Mouse (Mus musculus): ENCODE results near the gene Prkg2. TPM values are rescaled to one million over a fixed set of nuclear protein-coding genes. Genes with fewer than 3 reads are reported as not detected.

Prkg2 gene
- polyA plus RNA-seq, 1 experiment: 5.3 TPM

DNA sequence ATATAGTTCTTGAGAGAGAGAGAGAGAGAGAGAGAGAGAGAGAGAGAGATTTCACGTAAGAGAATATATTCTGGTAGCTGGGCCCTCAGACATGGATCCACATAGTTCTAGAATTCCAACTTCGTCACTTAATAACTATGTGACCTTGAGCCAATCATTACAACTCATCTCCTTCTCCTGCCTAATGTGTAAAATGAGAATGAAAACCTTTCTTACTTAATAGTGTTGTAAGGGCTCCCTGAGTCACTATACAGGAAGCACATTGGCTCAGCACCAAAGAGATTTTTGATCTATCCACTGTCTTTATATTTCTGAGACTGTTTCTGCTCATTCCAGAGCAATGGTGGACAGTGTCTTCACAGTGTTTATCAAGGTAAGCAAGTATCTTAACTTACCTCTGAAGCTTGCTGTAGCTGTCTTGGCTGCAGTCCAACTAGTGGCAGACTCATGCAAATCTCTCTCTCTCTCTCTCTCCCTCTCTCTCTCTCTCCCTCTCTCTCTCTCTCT, 146.6 kb downstream of the Prkg2 start:
- no peaks in the 10 kb centered on the region for H3K4me1 ChIP-seq (ENCODE audit: control insufficient read depth, insufficient read depth, low read length)
- TF ChIP-seq POLR2A (IDR thresholded peaks at IDR 0.05; ENCODE audit: extremely low read depth, insufficient read depth, low read length): no peak
- TF ChIP-seq CTCF (IDR thresholded peaks at IDR 0.05; ENCODE audit: extremely low read depth, insufficient read depth, low read length): no peak
- no peak overlapping the region for H3K27ac ChIP-seq (ENCODE audit: insufficient read depth, low read length)
- H3K4me3 ChIP-seq (ENCODE audit: insufficient read depth, low read length): no peak overlapping the region

DNA sequence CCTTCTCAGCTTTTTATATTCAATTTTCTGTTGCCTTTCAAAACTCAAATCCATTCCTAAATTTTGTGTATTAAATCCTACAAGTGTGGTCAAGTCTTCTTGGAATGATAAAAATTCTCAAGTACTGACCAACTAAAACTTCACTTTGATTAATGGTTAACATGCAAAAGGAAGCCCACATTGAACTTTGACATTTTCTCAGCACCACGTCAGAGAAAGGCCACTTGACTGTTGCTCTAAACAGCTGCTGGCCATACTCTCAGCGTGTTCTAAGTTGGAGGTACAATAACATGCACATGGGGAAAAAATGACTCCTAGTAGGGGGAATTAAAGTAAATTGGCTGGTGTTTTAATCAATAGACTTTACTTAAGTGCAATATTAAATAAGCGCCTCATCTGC, 155.1 kb downstream of the Prkg2 start:
- TF ChIP-seq POLR2A (IDR thresholded peaks at IDR 0.05; ENCODE audit: extremely low read depth, insufficient read depth, low read length): no peak
- TF ChIP-seq CTCF (IDR thresholded peaks at IDR 0.05; ENCODE audit: extremely low read depth, insufficient read depth, low read length): no peak
- Histone ChIP-seq H3K27ac (ENCODE audit: insufficient read depth, low read length) (no peak overlapping the region), H3K4me3 (ENCODE audit: insufficient read depth, low read length) (no peak overlapping the region), H3K4me1 (ENCODE audit: control insufficient read depth, insufficient read depth, low read length) (no peaks in the 10 kb centered on the region)

Other genes with a start within 250 kb of the Prkg2 start
- gene Bmp3, start 182.9 kb downstream of the Prkg2 start, polyA plus RNA-seq (2012; rRNA removed): 7.1 TPM in 2 replicates